Mouse (Mus musculus) hindbrain, postnatal 0 days (tissue): ENCODE measurements around the gene Celf2. TPM values are rescaled to one million over a fixed set of nuclear protein-coding genes. Genes with fewer than 3 reads are reported as not detected.
A peak's percentile ranks its signal among the peaks of the same experiment; 100 is the strongest.

ENCODE experiments used
- ATAC-seq: fragments of 200-750 bp; cut with Nextera tagmentation; 2 replicates; pipeline ENCODE4 v1.8.0; 2017; ENCODE audit warnings: mild to moderate bottlenecking, moderate TSS enrichment, moderate library complexity
- DNase-seq: peaks from one replicate; pipeline ENCODE4 v3.0.0-alpha.2; 2015; ENCODE audit warnings: low spot score
- H3K27ac ChIP-seq: fragments of 300-500 bp; sonication (generic); 2 replicates; pipeline ENCODE4 v1.5.1; 2014; ENCODE audit warnings: mild to moderate bottlenecking
- H3K27me3 ChIP-seq: fragments of 300-500 bp; sonication (generic); 2 replicates; pipeline ENCODE4 v1.6.1; 2014; ENCODE audit warnings: low read length, mixed read lengths; ENCODE audit not compliant: insufficient read depth
- H3K36me3 ChIP-seq: fragments of 300-500 bp; sonication (generic); 2 replicates; pipeline ENCODE4 v1.6.1; 2014; ENCODE audit warnings: low read length, mixed read lengths; ENCODE audit not compliant: insufficient read depth
- H3K4me1 ChIP-seq: fragments of 300-500 bp; sonication (generic); 2 replicates; pipeline ENCODE4 v1.6.1; 2014; ENCODE audit warnings: antibody characterized with exemption, low read length, mixed read lengths; ENCODE audit not compliant: insufficient read depth
- H3K4me2 ChIP-seq: fragments of 300-500 bp; sonication (generic); 2 replicates; pipeline ENCODE4 v1.6.1; 2014; ENCODE audit warnings: low read depth, mild to moderate bottlenecking, low read length, moderate library complexity, mixed read lengths
- H3K4me3 ChIP-seq: fragments of 300-500 bp; sonication (generic); 2 replicates; pipeline ENCODE4 v1.5.1; 2014; ENCODE audit warnings: low read length
- H3K9ac ChIP-seq: fragments of 300-500 bp; sonication (generic); replicated peaks from 2 replicates; pipeline ENCODE4 v1.6.1; 2014; ENCODE audit warnings: mild to moderate bottlenecking, low read length, moderate library complexity, mixed read lengths
- H3K9me3 ChIP-seq: fragments of 300-500 bp; sonication (generic); 2 replicates; pipeline ENCODE4 v1.6.1; 2016; ENCODE audit warnings: low read length, mixed read lengths
- CTCF ChIP-seq: IDR thresholded peaks from 2 replicates; pipeline ENCODE4 v1.5.1; 2016; ENCODE audit warnings: antibody characterized with exemption, control low read depth, low read depth
- WGBS: fragments of 180-500 bp; shearing (Covaris S2); extraction: QIAGEN DNeasy Blood & Tissue Kit; methylation state at CpG from one replicate; pipeline ENCODE4 v1.1.7; 2014; 5-methylcytosine and 5-hydroxymethylcytosine counted together
- polyA plus RNA-seq: library from polyadenylated mRNA; unstranded; fragments of >200 nt; fragmentation: Nextera tagmentation; extraction: Ambion mirVana; gene quantifications from 2 replicates; pipeline ENCODE4 v1.2.1, GENCODE M21; 2015
- total RNA-seq: library from RNA; depleted of rRNA; stranded (reverse); fragments of >200 nt; gene quantifications from 2 replicates; pipeline ENCODE4 v1.2.3, GENCODE M21; 2014

Gene Celf2
- total and polyA plus RNA-seq, 2 experiments from 2014 or later = 110 to 160 TPM

- Histone ChIP-seq H3K27me3 (no peaks in the 10 kb centered on the region), H3K9me3 (no peaks in the 10 kb centered on the region), H3K27ac (peak overlapping the region; percentile 37), H3K4me1 (peaks cover 14% of the 10 kb centered on the region), H3K4me2 (peak overlapping the region; percentile 59), H3K4me3 (peak overlapping the region; percentile 44), H3K9ac (peak overlapping the region; percentile 41), H3K36me3 (no peaks in the 10 kb centered on the region)
- no peak for TF ChIP-seq CTCF
- 42% methylated on average over 6 of the region's 6 CpGs for WGBS
- peak; percentile 38 for DNase-seq
- no peak for ATAC-seq
Measured at GRCm38 (mm10) chr2:6880941-6881575, 628.3 kb downstream of the Celf2 start.

- ATAC-seq = no peak
- no peaks in the 10 kb centered on the region for H3K36me3 ChIP-seq
- TF ChIP-seq CTCF = no peak
- H3K4me2 ChIP-seq = peak overlapping the region; percentile 90; the same call in 1 of the 2 replicates
- peak overlapping the region; percentile 49; the same call in 1 of the 2 replicates for H3K27ac ChIP-seq
- H3K4me1 ChIP-seq = peaks cover 21% of the 10 kb centered on the region
- WGBS = 61% methylated on average over 5 of the region's 5 CpGs
- no peaks in the 10 kb centered on the region for H3K9me3 ChIP-seq
- no peaks in the 10 kb centered on the region for H3K27me3 ChIP-seq
- no peak overlapping the region for H3K4me3 ChIP-seq
- no peak for DNase-seq
- no peak overlapping the region for H3K9ac ChIP-seq
Measured at GRCm38 (mm10) chr2:6877094-6877493, 632.3 kb downstream of the Celf2 start.

- no peak for TF ChIP-seq CTCF
- DNase-seq (peak; percentile 29), ATAC-seq (no peak)
- Histone ChIP-seq H3K4me3 (0 out of 2 replicates have a peak overlapping the region, but pooled peaks have one; percentile 3), H3K27me3 (no peaks in the 10 kb centered on the region), H3K9ac (peak overlapping the region; percentile 22; the same call in 1 of the 2 replicates), H3K4me2 (peak overlapping the region; percentile 90), H3K27ac (peak overlapping the region; percentile 49; the same call in 1 of the 2 replicates), H3K4me1 (peaks cover 21% of the 10 kb centered on the region), H3K9me3 (no peaks in the 10 kb centered on the region), H3K36me3 (no peaks in the 10 kb centered on the region)
- 30% methylated on average over 5 of the region's 5 CpGs for WGBS
Measured at GRCm38 (mm10) chr2:6876547-6876946, 632.8 kb downstream of the Celf2 start.

GRCm38 (mm10) chr2:6875071-6875611 is 634.2 kb downstream of the Celf2 start:
- Histone ChIP-seq H3K9me3 (no peaks in the 10 kb centered on the region), H3K9ac (peak overlapping the region; percentile 38; the same call in 1 of the 2 replicates), H3K27me3 (no peaks in the 10 kb centered on the region), H3K4me1 (peaks cover 14% of the 10 kb centered on the region), H3K36me3 (no peaks in the 10 kb centered on the region), H3K4me3 (peak overlapping the region; percentile 14), H3K4me2 (peak overlapping the region; percentile 90), H3K27ac (peak overlapping the region; percentile 49)
- no peak for TF ChIP-seq CTCF
- ATAC-seq (no peak), DNase-seq (peak; percentile 75)
- 12% methylated on average over 11 of the region's 11 CpGs for WGBS

- no peaks in the 10 kb centered on the region for H3K36me3 ChIP-seq
- DNase-seq = peak; percentile 55
- H3K27me3 ChIP-seq = no peaks in the 10 kb centered on the region
- ATAC-seq = no peak
- H3K9me3 ChIP-seq = no peaks in the 10 kb centered on the region
- WGBS = 23% methylated on average over 10 of the region's 10 CpGs
- TF ChIP-seq CTCF = no peak
- H3K9ac ChIP-seq = peak overlapping the region; percentile 38
- peak overlapping the region; percentile 14 for H3K4me3 ChIP-seq
- peak overlapping the region; percentile 90 for H3K4me2 ChIP-seq
- H3K4me1 ChIP-seq = peaks cover 14% of the 10 kb centered on the region
- H3K27ac ChIP-seq = peak overlapping the region; percentile 49
Measured at GRCm38 (mm10) chr2:6874266-6874955, 635.0 kb downstream of the Celf2 start.

GRCm38 (mm10) chr2:6873711-6874110 is 635.7 kb downstream of the Celf2 start:
- H3K27ac ChIP-seq = peak overlapping the region; percentile 49
- H3K4me2 ChIP-seq = peak overlapping the region; percentile 90
- peaks cover 14% of the 10 kb centered on the region for H3K4me1 ChIP-seq
- H3K9me3 ChIP-seq = no peaks in the 10 kb centered on the region
- no peak for ATAC-seq
- no peak for DNase-seq
- no peaks in the 10 kb centered on the region for H3K36me3 ChIP-seq
- 0 out of 2 replicates have a peak overlapping the region, but pooled peaks have one; percentile 2 for H3K4me3 ChIP-seq
- no peaks in the 10 kb centered on the region for H3K27me3 ChIP-seq
- WGBS = 74% methylated on average over 1 of the region's 1 CpGs
- H3K9ac ChIP-seq = peak overlapping the region; percentile 38; the same call in 1 of the 2 replicates
- no peak for TF ChIP-seq CTCF
